Mouse (Mus musculus) CH12.LX (cell line): Measurements from ENCODE around the gene Csnk2b. TPM values are rescaled to one million over a fixed set of nuclear protein-coding genes. Genes with fewer than 3 reads are reported as not detected.

Experiments
- DNase-seq: peaks from one replicate; pipeline ENCODE4 v3.0.0-alpha.2; 2013; ENCODE audit errors: extremely low read depth
- H3K27ac ChIP-seq: 2 replicates; pipeline ENCODE4 v1.5.1; 2012; ENCODE audit warnings: low read depth, mild to moderate bottlenecking, control low read depth, moderate library complexity; ENCODE audit not compliant: insufficient read depth
- H3K27me3 ChIP-seq: replicated peaks from 2 replicates; pipeline ENCODE3; 2012; ENCODE audit warnings: inconsistent platforms
- H3K36me3 ChIP-seq, 2 experiments: replicated peaks in 1 of 2; 2 replicates each; pipeline versions ENCODE3 to v1.6.1; 2012; ENCODE audit warnings: inconsistent platforms in 1 of 2, low read length in 1 of 2, mild to moderate bottlenecking in 1 of 2, mixed read lengths in 1 of 2, moderate library complexity in 1 of 2; ENCODE audit not compliant: control insufficient read depth in 1 of 2, insufficient read depth in 1 of 2
- H3K4me1 ChIP-seq, 2 experiments: 2 replicates each; pipeline ENCODE4 v1.6.1; 2012; ENCODE audit warnings: inconsistent platforms in 1 of 2, moderate library complexity in 1 of 2; ENCODE audit not compliant: insufficient read depth in 2 of 2, control insufficient read depth in 1 of 2
- H3K4me2 ChIP-seq: 2 replicates; pipeline ENCODE4 v1.6.1; 2012; ENCODE audit warnings: low read depth, mild to moderate bottlenecking, control low read depth; ENCODE audit not compliant: poor library complexity, insufficient read depth, severe bottlenecking
- H3K4me3 ChIP-seq, 3 experiments: fragments of 150-350 bp in 1 of 3; sonication (generic) in 1 of 3; replicated peaks in 1 of 3; 2 replicates each; pipeline versions ENCODE3 to v1.5.1; 2011 to 2012; ENCODE audit warnings: low read depth in 2 of 3, low read length in 2 of 3, mild to moderate bottlenecking in 2 of 3, moderate library complexity in 2 of 3, control low read depth in 1 of 3, improper control_type of control experiment in 1 of 3, inconsistent platforms in 1 of 3, mixed read lengths in 1 of 3; ENCODE audit not compliant: poor library complexity in 1 of 3
- H3K79me2 ChIP-seq: replicated peaks from 2 replicates; pipeline ENCODE4 v1.6.1; 2012; ENCODE audit warnings: mild to moderate bottlenecking, moderate library complexity; ENCODE audit not compliant: control insufficient read depth, poor library complexity, insufficient read depth, severe bottlenecking; ENCODE audit errors: extremely low read depth
- H3K9ac ChIP-seq: 2 replicates; pipeline ENCODE4 v1.6.1; 2012; ENCODE audit warnings: low read depth, mild to moderate bottlenecking, control low read depth, moderate library complexity; ENCODE audit not compliant: insufficient read depth
- H3K9me3 ChIP-seq: replicated peaks from 2 replicates; pipeline ENCODE3; 2012; ENCODE audit warnings: low read length, inconsistent platforms, mixed read lengths
- BHLHE40 ChIP-seq: IDR thresholded peaks from 2 replicates; pipeline ENCODE4 v1.6.1; 2011; ENCODE audit warnings: mild to moderate bottlenecking, low read depth, low read length, improper control_type of control experiment
- CHD1 ChIP-seq: IDR thresholded peaks from 2 replicates; pipeline ENCODE4 v1.6.1; 2012; ENCODE audit warnings: low read depth, low read length, improper control_type of control experiment, inconsistent platforms
- CHD2 ChIP-seq: IDR thresholded peaks from 2 replicates; pipeline ENCODE4 v1.6.1; 2011; ENCODE audit warnings: low read length, improper control_type of control experiment
- CTCF ChIP-seq, 2 experiments: IDR thresholded peaks in 1 of 2; conservative IDR thresholded peaks in 1 of 2; 2 replicates each; pipeline ENCODE4 v1.5.1; 2011 to 2012; ENCODE audit warnings: low read depth in 2 of 2, low read length in 2 of 2, improper control_type of control experiment in 1 of 2, inconsistent platforms in 1 of 2, mild to moderate bottlenecking in 1 of 2, moderate library complexity in 1 of 2
- E2F4 ChIP-seq: IDR thresholded peaks from 2 replicates; pipeline ENCODE4 v1.6.1; 2011; ENCODE audit warnings: low read depth, low read length, improper control_type of control experiment; ENCODE audit not compliant: insufficient replicate concordance
- EP300 ChIP-seq: IDR thresholded peaks from 2 replicates; pipeline ENCODE4 v1.6.1; 2011; ENCODE audit warnings: low read length, improper control_type of control experiment
- ETS1 ChIP-seq: conservative IDR thresholded peaks from 2 replicates; pipeline ENCODE4 v1.6.1; 2012; ENCODE audit warnings: low read depth, mild to moderate bottlenecking, inconsistent platforms, low read length, improper control_type of control experiment, moderate library complexity
- GABPA ChIP-seq: IDR thresholded peaks from 2 replicates; pipeline ENCODE4 v1.6.1; 2012; ENCODE audit warnings: low read depth, low read length, improper control_type of control experiment, inconsistent platforms; ENCODE audit not compliant: insufficient replicate concordance
- IRF4 ChIP-seq: IDR thresholded peaks from 2 replicates; pipeline ENCODE4 v1.6.1; 2014; ENCODE audit warnings: low read depth, mild to moderate bottlenecking, inconsistent platforms, low read length, improper control_type of control experiment
- JUN ChIP-seq: IDR thresholded peaks from 2 replicates; pipeline ENCODE4 v1.6.1; 2011; ENCODE audit warnings: low read depth, mild to moderate bottlenecking, low read length, improper control_type of control experiment, moderate library complexity; ENCODE audit not compliant: insufficient read depth
- JUND ChIP-seq: conservative IDR thresholded peaks from 2 replicates; pipeline ENCODE4 v1.6.1; 2011; ENCODE audit warnings: low read depth, low read length, improper control_type of control experiment
- KAT2A ChIP-seq: IDR thresholded peaks from 2 replicates; pipeline ENCODE4 v1.6.1; 2012; ENCODE audit warnings: low read length, improper control_type of control experiment, inconsistent platforms; ENCODE audit not compliant: insufficient replicate concordance
- MAFK ChIP-seq: IDR thresholded peaks from 2 replicates; pipeline ENCODE4 v1.6.1; 2011; ENCODE audit warnings: low read length, improper control_type of control experiment; ENCODE audit not compliant: insufficient replicate concordance
- MAX ChIP-seq: IDR thresholded peaks from 2 replicates; pipeline ENCODE4 v1.6.1; 2011; ENCODE audit warnings: low read length, improper control_type of control experiment
- MAZ ChIP-seq: IDR thresholded peaks from 2 replicates; pipeline ENCODE4 v1.6.1; 2012; ENCODE audit warnings: low read depth, mild to moderate bottlenecking, inconsistent platforms, low read length, improper control_type of control experiment, moderate library complexity
- MEF2A ChIP-seq: IDR thresholded peaks from 2 replicates; pipeline ENCODE4 v1.6.1; 2014; ENCODE audit warnings: low read depth, mild to moderate bottlenecking, inconsistent platforms, low read length, improper control_type of control experiment, borderline replicate concordance
- MYC ChIP-seq: IDR thresholded peaks from 2 replicates; pipeline ENCODE4 v1.6.1; 2011; ENCODE audit warnings: low read depth, mild to moderate bottlenecking, improper control_type of control experiment, low read length
- NELFE ChIP-seq: IDR thresholded peaks from 2 replicates; pipeline ENCODE4 v1.6.1; 2011; ENCODE audit warnings: low read depth, low read length, improper control_type of control experiment
- PAX5 ChIP-seq: IDR thresholded peaks from 2 replicates; pipeline ENCODE4 v1.6.1; 2012; ENCODE audit warnings: low read length, inconsistent platforms, mixed read lengths
- POLR2A ChIP-seq: IDR thresholded peaks from 2 replicates; pipeline ENCODE4 v1.6.1; 2011; ENCODE audit warnings: low read depth, mild to moderate bottlenecking, improper control_type of control experiment, low read length
- POLR2AphosphoS2 ChIP-seq: IDR thresholded peaks from 2 replicates; pipeline ENCODE4 v1.6.1; 2011; ENCODE audit warnings: low read depth, low read length, improper control_type of control experiment
- RAD21 ChIP-seq: IDR thresholded peaks from 2 replicates; pipeline ENCODE4 v1.6.1; 2011; ENCODE audit warnings: low read depth, mild to moderate bottlenecking, low read length, improper control_type of control experiment, moderate library complexity
- RCOR1 ChIP-seq: conservative IDR thresholded peaks from 2 replicates; pipeline ENCODE4 v1.6.1; 2012; ENCODE audit warnings: low read depth, mild to moderate bottlenecking, inconsistent platforms, low read length, improper control_type of control experiment
- SIN3A ChIP-seq: IDR thresholded peaks from 2 replicates; pipeline ENCODE4 v1.6.1; 2012; ENCODE audit warnings: low read length, improper control_type of control experiment, inconsistent platforms
- SMC3 ChIP-seq: IDR thresholded peaks from 2 replicates; pipeline ENCODE4 v1.6.1; 2011; ENCODE audit warnings: low read depth, low read length, improper control_type of control experiment
- TBP ChIP-seq: conservative IDR thresholded peaks from 2 replicates; pipeline ENCODE4 v1.6.1; 2011; ENCODE audit warnings: low read depth, low read length, improper control_type of control experiment
- TCF12 ChIP-seq: IDR thresholded peaks from 2 replicates; pipeline ENCODE4 v1.6.1; 2014; ENCODE audit warnings: low read depth, mild to moderate bottlenecking, inconsistent platforms, low read length, improper control_type of control experiment
- UBTF ChIP-seq: IDR thresholded peaks from 2 replicates; pipeline ENCODE4 v1.6.1; 2012; ENCODE audit warnings: low read depth, mild to moderate bottlenecking, inconsistent platforms, low read length, improper control_type of control experiment, moderate library complexity
- USF1 ChIP-seq: IDR thresholded peaks from 2 replicates; pipeline ENCODE4 v1.6.1; 2014; ENCODE audit warnings: low read depth, mild to moderate bottlenecking, inconsistent platforms, low read length, improper control_type of control experiment
- USF2 ChIP-seq: conservative IDR thresholded peaks from 2 replicates; pipeline ENCODE4 v1.6.1; 2011; ENCODE audit warnings: low read depth, low read length, improper control_type of control experiment
- ZC3H11A ChIP-seq: IDR thresholded peaks from 2 replicates; pipeline ENCODE4 v1.6.1; 2012; ENCODE audit warnings: low read depth, mild to moderate bottlenecking, inconsistent platforms, low read length, improper control_type of control experiment
- ZMIZ1 ChIP-seq: IDR thresholded peaks from 2 replicates; pipeline ENCODE4 v1.6.1; 2012; ENCODE audit warnings: low read depth, mild to moderate bottlenecking, inconsistent platforms, low read length, improper control_type of control experiment
- ZNF384 ChIP-seq: IDR thresholded peaks from 2 replicates; pipeline ENCODE4 v1.6.1; 2012; ENCODE audit warnings: low read depth, low read length, improper control_type of control experiment, inconsistent platforms
- dilution Hi-C: fragments of 300-500 bp; cut with MboI; formaldehyde crosslinking; loops from 2 replicates; pipeline ENCODE4 v1.14.3; 2020; ENCODE audit warnings: low sequenced_read_pairs; ENCODE audit not compliant: extremely low pct_unique_long_range_greater_than_20kb, extremely low pct_ligation_motif_present
- in situ Hi-C: fragments of 300-500 bp; cut with MboI; formaldehyde crosslinking; loops from 3 replicates; pipeline ENCODE4 v1.14.3; 2019; ENCODE audit warnings: low sequenced_read_pairs, low pct_ligation_motif_present, low pct_unique_long_range_greater_than_20kb, mixed read lengths
- polyA plus RNA-seq: library from polyadenylated mRNA; unstranded; fragments of >175 nt; gene quantifications from 2 replicates; pipeline ENCODE4 v1.2.1, GENCODE M21; 2012; ENCODE audit warnings: low read depth; ENCODE audit not compliant: insufficient read length
- total RNA-seq, 2 experiments: library from RNA; depleted of rRNA; stranded (reverse); fragments of 300-350 nt in 1 of 2; fragments of >200 nt in 1 of 2; gene quantifications; 2 replicates each; pipeline ENCODE4 v1.2.3; 2012 to 2014

The Csnk2b gene
- total and polyA plus RNA-seq, 3 experiments = 89.3 to 348 (median 130) TPM

DNA sequence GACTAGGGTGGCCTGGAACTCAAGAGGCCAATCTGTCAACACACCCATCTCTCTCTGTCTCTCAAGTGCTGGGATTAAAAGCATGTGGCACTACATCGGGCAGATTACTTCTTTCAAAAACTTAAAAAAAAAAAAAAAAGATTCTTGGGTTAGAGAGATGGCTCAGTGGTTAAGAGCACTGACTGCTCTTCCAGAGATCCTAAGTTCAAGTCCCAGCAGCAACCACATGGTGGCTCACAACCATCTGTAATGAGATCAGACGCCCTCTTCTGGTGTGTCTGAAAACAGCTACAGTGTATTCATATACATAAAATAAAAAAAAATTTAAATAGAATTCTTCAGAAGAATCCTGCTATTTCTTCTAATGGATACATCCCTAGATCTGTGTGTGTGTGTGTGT, 33.7 kb downstream of the Csnk2b start:
- DNase-seq = peak; percentile 31
- peaks cover 13 to 29% of the 10 kb centered on the region in 2 experiments for H3K36me3 ChIP-seq
- no peak for TF ChIP-seq MAZ
- no peak for TF ChIP-seq USF1
- TF ChIP-seq MEF2A = no peak
- no peak for TF ChIP-seq TBP
- TF ChIP-seq CHD1 = no peak
- no peak for TF ChIP-seq JUN
- no peak for TF ChIP-seq RCOR1
- no peak for TF ChIP-seq TCF12
- TF ChIP-seq POLR2A = no peak
- TF ChIP-seq UBTF = no peak
- TF ChIP-seq MAFK = no peak
- peak; percentile 35; the same call in 1 of the 2 replicates for TF ChIP-seq MYC
- no peak for TF ChIP-seq NELFE
- TF ChIP-seq CHD2 = no peak
- no peak for TF ChIP-seq ZC3H11A
- peak in 1 of 2 experiments; percentile 72; a peak in 2 of 4 replicates for TF ChIP-seq CTCF (conservative IDR thresholded peaks at IDR 0.05 in 1 of 2, IDR thresholded peaks at IDR 0.05 in 1 of 2; ENCODE audit: low read depth in 2 of 2, low read length in 2 of 2)
- no peak for TF ChIP-seq BHLHE40
- no peak for TF ChIP-seq GABPA
- TF ChIP-seq ZMIZ1 = no peak
- TF ChIP-seq ZNF384 = peak; percentile 69
- no peak for TF ChIP-seq JUND
- no peak for TF ChIP-seq PAX5
- TF ChIP-seq KAT2A = no peak
- TF ChIP-seq SIN3A = no peak
- no peak for TF ChIP-seq IRF4
- TF ChIP-seq RAD21 = no peak; the same call in none of the 2 replicates
- TF ChIP-seq SMC3 = peak; percentile 30; the same call in 1 of the 2 replicates
- no peak for TF ChIP-seq ETS1
- no peak for TF ChIP-seq E2F4
- no peak for TF ChIP-seq EP300
- TF ChIP-seq USF2 = no peak
- no peak for TF ChIP-seq MAX
- no peak for TF ChIP-seq POLR2AphosphoS2
- TF ChIP-seq, all 38 proteins: peak for 4
- dilution Hi-C loops = no loop called here
- Histone ChIP-seq H3K27ac (no peak overlapping the region), H3K4me1 (peaks cover 6 to 10% of the 10 kb centered on the region in 2 experiments), H3K4me3 (no peak overlapping the region), H3K79me2 (no peaks in the 10 kb centered on the region; the same call in 1 of the 2 replicates), H3K9me3 (no peaks in the 10 kb centered on the region), H3K4me2 (no peak overlapping the region), H3K27me3 (peaks cover 17% of the 10 kb centered on the region), H3K9ac (no peak overlapping the region)
- in situ Hi-C loops = no loop called here
